ENCODE assay signal across 10 mouse cellular contexts in the genomic region with DNA sequence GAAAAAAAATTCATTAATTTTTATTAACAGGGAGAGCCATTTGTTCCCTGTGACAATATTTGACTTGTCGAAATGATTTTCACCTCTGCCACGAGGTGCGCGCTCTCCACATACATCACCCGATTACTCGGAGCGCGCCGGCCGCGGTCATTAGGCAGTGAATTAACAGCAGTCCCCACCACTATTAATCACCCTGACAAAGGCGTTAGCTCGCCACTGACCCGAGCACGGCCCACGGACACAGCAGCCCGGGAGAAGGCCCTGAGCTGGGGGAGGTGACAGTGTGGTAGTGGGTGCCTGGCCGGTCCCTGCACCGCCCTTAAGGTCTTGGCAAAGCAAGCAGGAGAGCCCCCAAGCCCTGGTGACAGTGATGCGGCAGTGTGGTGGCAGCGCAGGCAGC.
DNase-seq lines count a peak whose midpoint lies in the region; ATAC-seq and TF ChIP-seq lines count a peak whose summit lies in the region.
"Had no signal": no experiment of that assay in that cellular context is flagged by ENCODE, and none has a peak within 500 bp of the region (broad histone marks: within the 10 kb centered on the region; RNA-seq: fewer than 3 reads in every experiment).

No protein-coding gene starts in this region.

- peak overlapping the region; percentile 94 for H3K27ac ChIP-seq in heart, embryonic 12.5 days (ENCODE audit: poor library complexity, severe bottlenecking)
- H3K27ac ChIP-seq in hindbrain, postnatal 0 days = no peak overlapping the region
- H3K27ac ChIP-seq in midbrain, postnatal 0 days (ENCODE audit: low read depth, low read length) = no peak overlapping the region
- H3K27ac ChIP-seq: embryonic facial prominence, embryonic 13.5 days had no signal

- no peaks in the 10 kb centered on the region for H3K36me3 ChIP-seq in heart, embryonic 12.5 days
- H3K36me3 ChIP-seq in hindbrain, postnatal 0 days (ENCODE audit: insufficient read depth, low read length) = no peaks in the 10 kb centered on the region
- H3K36me3 ChIP-seq in midbrain, postnatal 0 days (ENCODE audit: insufficient read depth, low read length) = no peaks in the 10 kb centered on the region
- H3K36me3 ChIP-seq: embryonic facial prominence, embryonic 13.5 days had no signal

- H3K4me2 ChIP-seq in heart, embryonic 12.5 days = peak overlapping the region; percentile 63
- peak overlapping the region; percentile 19; the same call in 1 of the 2 replicates for H3K4me2 ChIP-seq in hindbrain, postnatal 0 days (ENCODE audit: low read depth, low read length)
- no peak overlapping the region for H3K4me2 ChIP-seq in midbrain, postnatal 0 days (ENCODE audit: low read depth, low read length, poor library complexity, severe bottlenecking)
- H3K4me2 ChIP-seq: embryonic facial prominence, embryonic 13.5 days had no signal

- no peaks in the 10 kb centered on the region; the same call in 1 of the 2 replicates for H3K27me3 ChIP-seq in heart, embryonic 12.5 days (replicated peaks)
- peaks cover 8% of the 10 kb centered on the region; the same call in 1 of the 2 replicates for H3K27me3 ChIP-seq in hindbrain, postnatal 0 days (ENCODE audit: insufficient read depth, low read length)
- 0 out of 2 replicates have a peak, but pooled peaks cover 3% of the 10 kb centered on the region for H3K27me3 ChIP-seq in midbrain, postnatal 0 days (ENCODE audit: insufficient read depth, low read length)

- no peak overlapping the region; the same call in 1 of the 2 replicates for H3K9ac ChIP-seq in heart, embryonic 12.5 days
- H3K9ac ChIP-seq in hindbrain, postnatal 0 days (replicated peaks; ENCODE audit: low read length) = no peak overlapping the region
- no peak overlapping the region for H3K9ac ChIP-seq in midbrain, postnatal 0 days (replicated peaks; ENCODE audit: low read length, poor library complexity, severe bottlenecking)
- H3K9ac ChIP-seq: embryonic facial prominence, embryonic 13.5 days had no signal

- H3K9me3 ChIP-seq in heart, embryonic 12.5 days (replicated peaks) = no peaks in the 10 kb centered on the region
- no peaks in the 10 kb centered on the region for H3K9me3 ChIP-seq in hindbrain, postnatal 0 days (ENCODE audit: low read length)
- no peaks in the 10 kb centered on the region for H3K9me3 ChIP-seq in midbrain, postnatal 0 days (ENCODE audit: low read length)
- H3K9me3 ChIP-seq: embryonic facial prominence, embryonic 13.5 days had no signal

- DNase-seq in heart, adult 9 months (ENCODE audit: low spot score in 2 of 2) = no peak
- DNase-seq in embryo, embryonic 11.5 days (ENCODE audit: low read depth, low spot score) = peak; percentile 31
- peak; percentile 45 for DNase-seq in hindbrain, postnatal 0 days (ENCODE audit: low spot score)
- DNase-seq in midbrain, postnatal 0 days (ENCODE audit: low spot score) = peak; percentile 27
- DNase-seq in adrenal gland, adult (ENCODE audit: inconsistent age in 2 of 2, low spot score in 1 of 2) = no peak
- DNase-seq in adrenal gland, postnatal 4 days (ENCODE audit: low spot score in 2 of 2) = no peak

- no peak overlapping the region for H3K4me3 ChIP-seq in heart, embryonic 12.5 days
- H3K4me3 ChIP-seq in hindbrain, postnatal 0 days (ENCODE audit: low read length) = no peak overlapping the region
- H3K4me3 ChIP-seq in midbrain, postnatal 0 days (ENCODE audit: low read depth, low read length) = no peak overlapping the region
- H3K4me3 ChIP-seq: embryonic facial prominence, embryonic 13.5 days had no signal

- no peak for TF ChIP-seq CTCF in hindbrain, postnatal 0 days (IDR thresholded peaks at IDR 0.05; ENCODE audit: low read depth)
- no peak for TF ChIP-seq CTCF in midbrain, postnatal 0 days (IDR thresholded peaks at IDR 0.05)

- peaks cover 83% of the 10 kb centered on the region for H3K4me1 ChIP-seq in heart, embryonic 12.5 days (replicated peaks)
- peaks cover 11% of the 10 kb centered on the region; the same call in 1 of the 2 replicates for H3K4me1 ChIP-seq in hindbrain, postnatal 0 days (ENCODE audit: insufficient read depth, low read length)
- peaks cover 12% of the 10 kb centered on the region for H3K4me1 ChIP-seq in midbrain, postnatal 0 days (ENCODE audit: insufficient read depth, low read length)

- 48% methylated on average over 21 of the region's 21 CpGs for WGBS in heart, embryonic 12.5 days
- 22% methylated on average over 21 of the region's 21 CpGs for WGBS in hindbrain, postnatal 0 days
- WGBS in midbrain, postnatal 0 days = 23% methylated on average over 21 of the region's 21 CpGs

- ATAC-seq in heart, embryonic 12.5 days (ENCODE audit: insufficient number of reproducible peaks, low FRiP score) = no peak
- ATAC-seq in hindbrain, postnatal 0 days = no peak
- no peak for ATAC-seq in midbrain, postnatal 0 days (ENCODE audit: low FRiP score)
- ATAC-seq in frontal cortex, adult (ENCODE audit: low TSS enrichment) = no peak
- ATAC-seq: lung, postnatal 0 days had no signal

Comparison
In these comparisons a context has a peak if more than half of its experiments do, and no peak if none do; other contexts are left out.
1. DNase-seq: peak in embryo, embryonic 11.5 days (single experiment), hindbrain, postnatal 0 days (single experiment) and midbrain, postnatal 0 days (single experiment); none in heart, adult 9 months (0 of 2), adrenal gland, adult (0 of 2) and adrenal gland, postnatal 4 days (0 of 2).